Mouse (Mus musculus) heart, adult 18-20 months (tissue): ENCODE measurements around the gene Rapgef5. TPM values are rescaled to one million over a fixed set of nuclear protein-coding genes. Genes with fewer than 3 reads are reported as not detected.
A peak's percentile ranks its signal among the peaks of the same experiment; 100 is the strongest.

Source experiments
- DNase-seq, 2 experiments: peaks; one replicate each; pipeline ENCODE4 v3.0.0; 2021 to 2022; ENCODE audit warnings: mixed read lengths in 1 of 2
- total RNA-seq, 2 experiments: library from RNA; stranded (reverse); gene quantifications; 2 replicates each; pipeline ENCODE4 v1.2.3; 2021

The Rapgef5 gene
- total RNA-seq, 2 experiments from 2014 or later, result 31.7 to 34.8 TPM

GRCm38 (mm10) chr12:117612715-117613114 is 96.4 kb downstream of the Rapgef5 start:
- DNase-seq, result no peak

- no peak for DNase-seq
These were observed 103.3 kb downstream of the Rapgef5 start for GRCm38 (mm10) chr12:117619523-117620023.

GRCm38 (mm10) chr12:117622972-117623371 is 106.7 kb downstream of the Rapgef5 start:
- no peak for DNase-seq

- DNase-seq, result peak in 1 of 2 experiments; percentile 25
These were observed 111.0 kb downstream of the Rapgef5 start for GRCm38 (mm10) chr12:117627311-117627710.

- no peak for DNase-seq
These were observed 112.2 kb downstream of the Rapgef5 start for GRCm38 (mm10) chr12:117628321-117629093.

GRCm38 (mm10) chr12:117632133-117632532 is 115.9 kb downstream of the Rapgef5 start:
- DNase-seq, result no peak

GRCm38 (mm10) chr12:117636139-117636772 is 120.0 kb downstream of the Rapgef5 start:
- DNase-seq, result no peak

- DNase-seq, result no peak
These were observed 120.7 kb downstream of the Rapgef5 start for GRCm38 (mm10) chr12:117636969-117637368.

GRCm38 (mm10) chr12:117638833-117639232 is 122.6 kb downstream of the Rapgef5 start:
- no peak for DNase-seq

- no peak for DNase-seq
These were observed 123.3 kb downstream of the Rapgef5 start for GRCm38 (mm10) chr12:117639356-117640121.

- peak in 1 of 2 experiments; percentile 19 for DNase-seq
These were observed 126.2 kb downstream of the Rapgef5 start for GRCm38 (mm10) chr12:117642512-117642911.

- DNase-seq, result no peak
These were observed 129.5 kb downstream of the Rapgef5 start for GRCm38 (mm10) chr12:117645771-117646170.

- DNase-seq, result no peak
These were observed 137.7 kb downstream of the Rapgef5 start for GRCm38 (mm10) chr12:117653920-117654472.

- peak; percentile 38 to 51 for DNase-seq
These were observed 140.7 kb downstream of the Rapgef5 start for GRCm38 (mm10) chr12:117656935-117657334.

- peak; percentile 68 to 77 for DNase-seq
These were observed 141.5 kb downstream of the Rapgef5 start for GRCm38 (mm10) chr12:117657766-117658165.

- DNase-seq, result peak in 1 of 2 experiments; percentile 45
These were observed 142.5 kb downstream of the Rapgef5 start for GRCm38 (mm10) chr12:117658821-117659220.

- DNase-seq, result peak in 1 of 2 experiments; percentile 53
These were observed 144.1 kb downstream of the Rapgef5 start for GRCm38 (mm10) chr12:117660361-117660760.

GRCm38 (mm10) chr12:117661871-117662270 is 145.6 kb downstream of the Rapgef5 start:
- DNase-seq, result peak; percentile 56 to 58

- peak; percentile 63 to 88 for DNase-seq
These were observed 147.4 kb downstream of the Rapgef5 start for GRCm38 (mm10) chr12:117663637-117664036.

- DNase-seq, result no peak
These were observed 148.4 kb downstream of the Rapgef5 start for GRCm38 (mm10) chr12:117664644-117665043.

GRCm38 (mm10) chr12:117666391-117666790 is 150.1 kb downstream of the Rapgef5 start:
- DNase-seq, result no peak
